Mouse (Mus musculus): Measurements from ENCODE around the gene Zpr1.
A peak's percentile ranks its signal among the peaks of the same experiment; 100 is the strongest.

Zpr1 gene

GRCm38 (mm10) chr9:46272677-46273454 lies at the start of gene Zpr1:
Gene Zpr1 (plus strand): TSS chr9:46273064.
- peak; percentile 89 to 95 for DNase-seq

GRCm38 (mm10) chr9:46223090-46223489 lies 49.8 kb upstream of the Zpr1 start:
- DNase-seq = peak; percentile 31 to 61

GRCm38 (mm10) chr9:46224101-46224500 lies 48.8 kb upstream of the Zpr1 start:
- DNase-seq = peak in 1 of 2 experiments; percentile 61

GRCm38 (mm10) chr9:46224945-46225660 lies 47.8 kb upstream of the Zpr1 start:
- peak; percentile 38 to 59 for DNase-seq

- no peak for DNase-seq
Measured at GRCm38 (mm10) chr9:46227064-46227614, 45.7 kb upstream of the Zpr1 start.

- no peak for DNase-seq
Measured at GRCm38 (mm10) chr9:46228491-46228890, 44.4 kb upstream of the Zpr1 start, which contains the start of gene Apoa1. Gene Apoa1 (plus strand): TSS chr9:46228580.

GRCm38 (mm10) chr9:46229573-46230449 lies 43.1 kb upstream of the Zpr1 start:
- peak; percentile 89 to 93 for DNase-seq

GRCm38 (mm10) chr9:46230450-46230975 lies 42.4 kb upstream of the Zpr1 start:
- DNase-seq = no peak

- DNase-seq = peak; percentile 65 to 89
Measured at GRCm38 (mm10) chr9:46235196-46235595, 37.7 kb upstream of the Zpr1 start.

GRCm38 (mm10) chr9:46235596-46235648 lies 37.4 kb upstream of the Zpr1 start, which contains the start of gene Apoc3:
Gene Apoc3 (minus strand): TSS chr9:46235636.
- no peak for DNase-seq

GRCm38 (mm10) chr9:46235649-46236048 lies 37.2 kb upstream of the Zpr1 start:
- DNase-seq = peak; percentile 38 to 69

- no peak for DNase-seq
Measured at GRCm38 (mm10) chr9:46238850-46239249, 34.0 kb upstream of the Zpr1 start.

GRCm38 (mm10) chr9:46240526-46241153 lies 32.2 kb upstream of the Zpr1 start, which contains the start of gene Apoa4:
Gene Apoa4 (plus strand): TSS chr9:46240696.
- DNase-seq = peak; percentile 59 to 77

GRCm38 (mm10) chr9:46241818-46242217 lies 31.0 kb upstream of the Zpr1 start:
- DNase-seq = no peak

- DNase-seq = no peak
Measured at GRCm38 (mm10) chr9:46243122-46243521, 29.7 kb upstream of the Zpr1 start.

- DNase-seq = no peak
Measured at GRCm38 (mm10) chr9:46243584-46243983, 29.3 kb upstream of the Zpr1 start.

- DNase-seq = peak; percentile 58 to 79
Measured at GRCm38 (mm10) chr9:46246752-46247324, 26.0 kb upstream of the Zpr1 start.

- no peak for DNase-seq
Measured at GRCm38 (mm10) chr9:46256177-46256576, 16.7 kb upstream of the Zpr1 start.

GRCm38 (mm10) chr9:46256658-46257385 lies 16.0 kb upstream of the Zpr1 start:
- no peak for DNase-seq

- DNase-seq = no peak
Measured at GRCm38 (mm10) chr9:46257546-46257945, 15.3 kb upstream of the Zpr1 start.

- no peak for DNase-seq
Measured at GRCm38 (mm10) chr9:46259111-46259510, 13.8 kb upstream of the Zpr1 start.

All from kidney, postnatal 25 days (tissue).